Mouse (Mus musculus) intestine, postnatal 0 days (tissue): ENCODE data around the gene Klf13. TPM values are rescaled to one million over a fixed set of nuclear protein-coding genes. Genes with fewer than 3 reads are reported as not detected.

Experiments used
- ATAC-seq: fragments of 200-750 bp; cut with Nextera tagmentation; 2 replicates; pipeline ENCODE4 v1.8.0; 2017; ENCODE audit warnings: mild to moderate bottlenecking, moderate TSS enrichment, moderate library complexity
- H3K27ac ChIP-seq: fragments of 300-500 bp; sonication (generic); 2 replicates; pipeline ENCODE4 v1.5.1; 2014; ENCODE audit warnings: mild to moderate bottlenecking, low read depth, low read length, moderate library complexity
- H3K27me3 ChIP-seq: fragments of 300-500 bp; sonication (generic); replicated peaks from 2 replicates; pipeline ENCODE4 v1.6.1; 2014; ENCODE audit warnings: low read length, mixed read lengths; ENCODE audit not compliant: control insufficient read depth, insufficient read depth
- H3K36me3 ChIP-seq: fragments of 300-500 bp; sonication (generic); 2 replicates; pipeline ENCODE4 v1.6.1; 2014; ENCODE audit warnings: mild to moderate bottlenecking, moderate library complexity; ENCODE audit not compliant: control insufficient read depth, insufficient read depth
- H3K4me1 ChIP-seq: fragments of 300-500 bp; sonication (generic); replicated peaks from 2 replicates; pipeline ENCODE4 v1.6.1; 2014; ENCODE audit warnings: antibody characterized with exemption, low read length, mixed read lengths; ENCODE audit not compliant: control insufficient read depth, insufficient read depth
- H3K4me2 ChIP-seq: fragments of 300-500 bp; sonication (generic); replicated peaks from 2 replicates; pipeline ENCODE4 v1.6.1; 2014; ENCODE audit warnings: low read depth, mild to moderate bottlenecking, moderate library complexity
- H3K4me3 ChIP-seq: fragments of 300-500 bp; sonication (generic); 2 replicates; pipeline ENCODE4 v1.5.1; 2014; ENCODE audit warnings: low read depth, low read length
- H3K9ac ChIP-seq: fragments of 300-500 bp; sonication (generic); 2 replicates; pipeline ENCODE4 v1.6.1; 2014; ENCODE audit warnings: mild to moderate bottlenecking, low read depth, low read length
- H3K9me3 ChIP-seq: fragments of 300-500 bp; sonication (generic); 2 replicates; pipeline ENCODE4 v1.6.1; 2016; ENCODE audit warnings: mixed run types; ENCODE audit not compliant: control insufficient read depth
- CTCF ChIP-seq: sonication (generic); IDR thresholded peaks from 2 replicates; pipeline ENCODE4 v1.5.1; 2016; ENCODE audit warnings: low read depth, mild to moderate bottlenecking, control low read depth, antibody characterized with exemption, moderate library complexity
- WGBS: fragments of 180-500 bp; shearing (Covaris S2); extraction: QIAGEN DNeasy Blood & Tissue Kit; methylation state at CpG from one replicate; pipeline ENCODE4 v1.1.7; 2014; 5-methylcytosine and 5-hydroxymethylcytosine counted together
- polyA plus RNA-seq: library from polyadenylated mRNA; unstranded; fragments of >200 nt; fragmentation: Nextera tagmentation; extraction: Ambion mirVana; gene quantifications from 2 replicates; pipeline ENCODE4 v1.2.1, GENCODE M21; 2015

The Klf13 gene
- polyA plus RNA-seq, 1 experiment from 2014 or later = 19.3 TPM

DNA sequence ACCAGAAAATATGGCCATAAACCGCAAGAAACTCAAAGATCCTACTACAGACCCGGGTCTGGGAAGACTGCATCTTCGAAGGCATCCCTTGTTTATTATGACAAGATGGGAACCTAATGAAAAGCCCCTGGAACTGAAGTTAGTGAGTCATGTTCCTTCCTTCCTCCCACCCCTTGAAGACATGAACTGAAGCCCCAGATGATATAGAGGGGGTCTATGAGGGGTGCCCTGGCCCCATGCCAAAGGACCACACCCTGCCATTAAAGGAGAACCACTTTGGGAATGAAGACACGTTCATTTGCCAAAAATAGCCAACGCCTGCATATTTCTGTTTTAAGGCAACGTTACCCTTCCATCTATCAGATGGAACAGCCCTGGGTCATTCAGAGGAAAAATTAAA, 50.0 kb downstream of the Klf13 start:
- no peak for ATAC-seq
- no peak overlapping the region for H3K9ac ChIP-seq
- no peaks in the 10 kb centered on the region for H3K9me3 ChIP-seq
- no peaks in the 10 kb centered on the region for H3K4me1 ChIP-seq
- no peak for TF ChIP-seq CTCF
- 60% methylated on average over 6 of the region's 6 CpGs for WGBS
- H3K27me3 ChIP-seq = no peaks in the 10 kb centered on the region
- no peak overlapping the region for H3K4me2 ChIP-seq
- no peak overlapping the region for H3K4me3 ChIP-seq
- H3K36me3 ChIP-seq = peaks cover 19% of the 10 kb centered on the region; the same call in 1 of the 2 replicates
- no peak overlapping the region for H3K27ac ChIP-seq

DNA sequence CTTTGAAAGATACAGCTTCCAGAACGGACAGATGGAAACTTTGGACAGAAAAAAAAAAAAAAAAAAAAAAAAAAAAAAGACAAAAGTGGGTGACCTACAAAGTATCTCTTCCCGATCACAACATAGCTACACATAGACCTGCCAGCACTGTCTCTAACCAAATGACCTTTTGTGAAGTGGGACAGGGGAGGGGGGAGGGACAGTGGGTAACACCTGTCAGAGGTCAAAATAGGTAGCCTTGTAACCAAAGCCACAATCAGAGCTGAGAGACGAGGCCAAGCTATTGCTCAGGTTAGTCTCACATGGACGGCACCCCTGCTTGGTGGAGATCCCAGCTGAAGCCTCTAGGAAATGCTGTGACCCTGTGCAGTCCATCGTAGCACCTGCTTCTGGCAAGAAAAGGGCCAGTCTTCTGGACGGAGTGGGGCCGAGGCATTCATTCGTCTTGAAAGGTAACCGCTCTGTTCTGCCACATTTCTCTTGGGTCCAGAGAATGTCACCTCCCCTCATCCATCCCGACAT, 51.1 kb downstream of the Klf13 start:
- no peak overlapping the region for H3K4me2 ChIP-seq
- H3K9ac ChIP-seq = no peak overlapping the region
- H3K4me3 ChIP-seq = no peak overlapping the region
- no peak for ATAC-seq
- no peak for TF ChIP-seq CTCF
- H3K36me3 ChIP-seq = peaks cover 19% of the 10 kb centered on the region; the same call in 1 of the 2 replicates
- H3K4me1 ChIP-seq = no peaks in the 10 kb centered on the region
- no peaks in the 10 kb centered on the region for H3K27me3 ChIP-seq
- no peaks in the 10 kb centered on the region for H3K9me3 ChIP-seq
- WGBS = 81% methylated on average over 10 of the region's 10 CpGs
- H3K27ac ChIP-seq = no peak overlapping the region

DNA sequence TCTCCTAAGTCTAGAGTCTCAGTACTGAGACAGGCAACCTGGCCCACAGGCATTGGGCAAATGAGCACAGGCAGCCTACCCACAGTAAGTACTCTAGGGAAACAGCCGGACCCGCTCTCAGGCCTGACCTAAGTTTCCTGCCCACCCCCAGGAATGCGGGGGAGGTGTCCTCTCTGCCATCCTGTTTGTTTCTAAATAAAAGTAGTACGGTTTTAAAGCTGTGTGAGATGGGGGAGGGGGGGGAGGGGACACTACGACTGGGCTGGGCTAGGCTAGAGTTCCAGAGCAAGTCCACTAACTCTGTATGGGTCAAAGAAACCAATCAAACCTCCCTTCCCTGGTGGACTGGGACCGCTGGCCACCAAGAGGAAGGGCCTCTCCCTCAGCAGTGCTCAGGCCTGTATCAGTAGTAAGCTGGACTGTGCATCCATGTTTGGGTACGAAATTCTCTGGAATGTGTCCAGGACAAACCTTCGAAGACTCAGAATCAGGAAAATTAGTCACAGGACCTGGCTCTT, 51.6 kb downstream of the Klf13 start:
- Histone ChIP-seq H3K27me3 (no peaks in the 10 kb centered on the region), H3K27ac (no peak overlapping the region), H3K9me3 (no peaks in the 10 kb centered on the region), H3K9ac (no peak overlapping the region), H3K4me3 (no peak overlapping the region), H3K4me1 (no peaks in the 10 kb centered on the region), H3K4me2 (no peak overlapping the region), H3K36me3 (peaks cover 19% of the 10 kb centered on the region; the same call in 1 of the 2 replicates)
- ATAC-seq = peak; percentile 12; the same call in 1 of the 2 replicates
- TF ChIP-seq CTCF = no peak
- WGBS = 58% methylated on average over 8 of the region's 8 CpGs

GRCm38 (mm10) chr7:63885025-63885424, 53.7 kb downstream of the Klf13 start:
- Histone ChIP-seq H3K27me3 (no peaks in the 10 kb centered on the region), H3K9me3 (no peaks in the 10 kb centered on the region), H3K4me1 (no peaks in the 10 kb centered on the region), H3K4me2 (no peak overlapping the region), H3K36me3 (peaks cover 7% of the 10 kb centered on the region; the same call in 1 of the 2 replicates), H3K9ac (no peak overlapping the region), H3K4me3 (no peak overlapping the region), H3K27ac (no peak overlapping the region)
- 70% methylated on average over 7 of the region's 7 CpGs for WGBS
- no peak for TF ChIP-seq CTCF
- ATAC-seq = no peak

DNA sequence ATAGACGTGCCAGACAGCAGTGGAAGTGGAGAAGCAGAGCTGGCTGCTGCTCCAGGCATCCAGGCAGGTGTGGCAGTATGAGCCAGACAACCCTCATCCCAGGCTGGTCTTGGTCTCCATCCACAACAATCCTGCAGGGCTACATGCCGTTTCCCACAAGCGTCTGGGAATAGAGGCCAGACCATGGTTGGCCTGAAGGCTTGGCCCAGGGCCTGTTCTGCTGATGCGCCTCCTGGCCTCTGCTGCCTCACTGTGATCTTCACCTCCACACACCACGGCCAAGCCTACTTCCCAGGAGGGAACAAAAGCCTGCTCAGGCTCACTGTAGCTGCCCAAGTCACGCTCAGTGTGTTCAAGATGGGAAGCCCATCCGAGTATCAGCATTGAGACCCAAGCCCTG, 56.0 kb downstream of the Klf13 start:
- Histone ChIP-seq H3K36me3 (no peaks in the 10 kb centered on the region; the same call in 1 of the 2 replicates), H3K9ac (no peak overlapping the region), H3K4me1 (no peaks in the 10 kb centered on the region), H3K4me2 (no peak overlapping the region), H3K4me3 (no peak overlapping the region), H3K27ac (no peak overlapping the region), H3K27me3 (no peaks in the 10 kb centered on the region), H3K9me3 (no peaks in the 10 kb centered on the region)
- 87% methylated on average over 7 of the region's 7 CpGs for WGBS
- TF ChIP-seq CTCF = no peak
- ATAC-seq = no peak

DNA sequence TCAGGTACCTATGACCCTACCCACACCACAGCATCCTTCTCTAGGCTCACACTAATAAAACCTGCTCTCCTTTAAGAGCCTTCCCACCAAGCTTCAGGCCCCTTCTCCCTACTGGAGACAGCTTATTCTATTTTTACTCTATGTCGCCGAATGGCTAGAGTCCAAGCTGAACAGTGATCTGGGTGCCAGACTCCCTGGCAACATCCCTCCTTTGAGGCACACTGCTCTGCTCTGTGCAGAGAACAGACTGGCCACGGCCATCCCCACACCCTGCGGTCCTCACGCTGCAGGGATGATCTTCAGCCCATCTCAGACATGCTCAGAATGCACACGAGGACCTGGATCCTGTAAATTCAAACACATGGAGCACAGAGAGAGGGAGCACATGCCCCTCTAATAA, 59.1 kb downstream of the Klf13 start:
- Histone ChIP-seq H3K27ac (no peak overlapping the region), H3K27me3 (no peaks in the 10 kb centered on the region), H3K9ac (no peak overlapping the region), H3K4me2 (no peak overlapping the region), H3K36me3 (no peaks in the 10 kb centered on the region), H3K4me3 (no peak overlapping the region), H3K4me1 (no peaks in the 10 kb centered on the region), H3K9me3 (no peaks in the 10 kb centered on the region)
- TF ChIP-seq CTCF = no peak
- 81% methylated on average over 6 of the region's 6 CpGs for WGBS
- no peak for ATAC-seq
